Mouse (Mus musculus) kidney, adult 2 months (tissue): ENCODE data around the gene Tmem9b. TPM values are rescaled to one million over a fixed set of nuclear protein-coding genes. Genes with fewer than 3 reads are reported as not detected.

Source experiments
- DNase-seq: peaks from one replicate; pipeline ENCODE4 v3.0.0; 2021
- H3K27ac ChIP-seq: fragments of 200-500 bp; 2 replicates; pipeline ENCODE4 v1.5.1; 2012; ENCODE audit warnings: low read depth, low read length, control low read depth, inconsistent platforms; ENCODE audit not compliant: insufficient read depth
- H3K27me3 ChIP-seq: fragments of 200-500 bp; replicated peaks from 2 replicates; pipeline ENCODE4 v1.6.1; 2012; ENCODE audit warnings: mild to moderate bottlenecking, moderate library complexity, low read length, inconsistent platforms; ENCODE audit not compliant: control insufficient read depth, insufficient read depth
- H3K36me3 ChIP-seq: fragments of 200-500 bp; 2 replicates; pipeline ENCODE4 v1.6.1; 2012; ENCODE audit warnings: mild to moderate bottlenecking, moderate library complexity, low read length, inconsistent platforms; ENCODE audit not compliant: control insufficient read depth, insufficient read depth
- H3K4me1 ChIP-seq: fragments of 200-500 bp; 2 replicates; pipeline ENCODE4 v1.6.1; 2011; ENCODE audit warnings: low read length; ENCODE audit not compliant: control insufficient read depth, insufficient read depth
- H3K4me3 ChIP-seq: fragments of 200-500 bp; 2 replicates; pipeline ENCODE4 v1.5.1; 2011; ENCODE audit warnings: mild to moderate bottlenecking, low read depth, low read length, control low read depth; ENCODE audit not compliant: insufficient read depth
- CTCF ChIP-seq: fragments of 200-500 bp; conservative IDR thresholded peaks from 2 replicates; pipeline ENCODE4 v1.5.1; 2011; ENCODE audit warnings: low read depth, mild to moderate bottlenecking, control low read depth, low read length, moderate library complexity, mixed read lengths; ENCODE audit not compliant: insufficient read depth, insufficient read length
- POLR2A ChIP-seq: fragments of 200-500 bp; IDR thresholded peaks from one replicate; pipeline ENCODE4 v1.6.1; 2011; ENCODE audit warnings: low read depth, low read length, control low read depth
- WGBS: fragments of 180-500 bp; shearing (Covaris S2); methylation state at CpG from one replicate; pipeline ENCODE4 v1.1.7; 2018; 5-methylcytosine and 5-hydroxymethylcytosine counted together
- polyA plus RNA-seq: library from polyadenylated mRNA; depleted of rRNA; stranded (reverse); fragments of >200 nt; gene quantifications from 2 replicates; pipeline ENCODE4 v1.2.3, GENCODE M21; 2012

The Tmem9b gene
- polyA plus RNA-seq, 1 experiment, result 74.5 TPM

DNA sequence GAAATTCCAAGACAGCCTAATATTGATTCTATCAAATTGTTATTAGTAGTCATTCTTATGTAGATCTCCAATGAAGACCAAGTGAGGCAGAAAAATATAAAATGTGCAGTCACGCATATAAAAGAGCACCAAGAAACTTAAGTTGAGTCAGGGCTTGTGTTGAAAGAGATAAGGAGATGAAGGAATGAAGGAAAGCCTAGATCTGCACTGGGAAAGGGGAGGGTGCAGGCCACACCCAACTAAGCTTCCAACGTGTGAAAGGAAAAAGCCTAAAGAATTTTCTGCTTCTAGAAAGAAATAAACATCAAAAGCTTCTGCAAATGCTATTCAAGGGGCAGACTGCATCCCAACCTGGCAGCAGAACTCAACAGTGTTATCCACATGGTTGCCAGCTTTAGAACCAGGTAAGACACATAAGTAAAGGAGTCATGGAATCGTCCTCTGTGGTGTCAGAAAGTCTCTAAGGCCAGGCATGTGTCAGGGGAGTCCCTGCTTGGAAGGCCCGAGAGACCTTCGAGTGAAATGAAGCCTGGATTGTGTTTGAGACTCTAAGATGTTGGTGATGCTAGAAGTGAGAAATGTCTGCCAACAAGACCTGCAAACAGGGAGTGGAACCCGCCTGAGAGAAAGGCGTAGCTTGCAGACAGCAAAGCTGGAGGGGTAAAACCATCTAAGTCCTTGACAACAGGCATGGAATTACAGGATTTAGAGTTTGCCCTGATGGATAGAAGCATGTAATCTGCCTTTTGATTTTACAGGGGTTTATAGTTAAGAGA is 15.1 kb upstream of the Tmem9b start:
- no peaks in the 10 kb centered on the region for H3K4me1 ChIP-seq
- no peaks in the 10 kb centered on the region for H3K36me3 ChIP-seq
- no peaks in the 10 kb centered on the region for H3K27me3 ChIP-seq
- no peak for DNase-seq
- no peak overlapping the region for H3K4me3 ChIP-seq
- no peak overlapping the region for H3K27ac ChIP-seq
- TF ChIP-seq CTCF (no peak), POLR2A (no peak)
- 88% methylated on average over 7 of the region's 7 CpGs for WGBS

DNA sequence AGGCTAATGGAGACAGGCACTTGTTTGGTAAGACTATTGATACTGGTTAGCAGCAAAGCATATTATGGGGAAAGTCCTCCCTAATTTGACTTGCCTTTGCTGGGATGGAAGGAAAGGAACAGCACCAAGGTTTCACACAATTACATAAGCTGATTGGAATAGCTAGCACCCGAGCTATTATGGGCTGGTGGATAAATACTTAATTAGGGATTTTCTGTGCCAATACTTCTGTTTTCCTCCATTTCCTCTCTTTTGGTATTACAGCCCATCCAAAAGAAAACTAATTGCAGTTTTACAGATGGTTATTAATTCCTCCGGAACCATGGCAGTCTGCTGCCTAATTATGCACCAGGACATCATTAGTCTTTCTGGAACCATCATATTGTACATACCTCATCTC is 11.3 kb upstream of the Tmem9b start:
- DNase-seq, result no peak
- H3K27me3 ChIP-seq, result no peaks in the 10 kb centered on the region
- no peak overlapping the region for H3K27ac ChIP-seq
- peaks cover 3% of the 10 kb centered on the region; the same call in 1 of the 2 replicates for H3K4me1 ChIP-seq
- 90% methylated on average over 2 of the region's 2 CpGs for WGBS
- TF ChIP-seq CTCF (no peak), POLR2A (no peak)
- H3K36me3 ChIP-seq, result no peaks in the 10 kb centered on the region
- no peak overlapping the region for H3K4me3 ChIP-seq

DNA sequence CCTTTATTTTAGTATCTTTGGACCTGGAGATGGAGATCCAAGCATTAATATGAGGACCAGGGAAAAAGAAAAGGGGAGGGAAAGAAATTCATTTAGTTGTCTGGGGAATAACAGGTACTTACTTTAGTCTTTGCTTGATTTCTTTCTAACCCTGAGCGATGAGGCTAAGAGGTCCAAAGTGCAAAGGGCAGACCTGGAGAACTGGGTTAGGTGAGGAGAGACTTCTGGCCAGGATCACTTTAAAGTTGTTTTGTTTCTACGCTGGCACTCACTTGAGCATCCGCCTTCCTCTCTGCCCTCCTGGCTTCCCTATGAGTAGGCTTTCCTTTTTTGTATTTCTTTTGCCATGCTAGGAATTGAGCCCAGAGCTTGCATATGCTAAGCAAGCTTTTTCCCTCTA is 3.6 kb upstream of the Tmem9b start:
- Histone ChIP-seq H3K36me3 (no peaks in the 10 kb centered on the region), H3K4me1 (peaks cover 12% of the 10 kb centered on the region), H3K4me3 (no peak overlapping the region), H3K27me3 (no peaks in the 10 kb centered on the region), H3K27ac (no peak overlapping the region)
- DNase-seq, result peak; percentile 90
- WGBS, result 66% methylated on average over 3 of the region's 3 CpGs
- no peak for TF ChIP-seq CTCF
- TF ChIP-seq POLR2A, result no peak

DNA sequence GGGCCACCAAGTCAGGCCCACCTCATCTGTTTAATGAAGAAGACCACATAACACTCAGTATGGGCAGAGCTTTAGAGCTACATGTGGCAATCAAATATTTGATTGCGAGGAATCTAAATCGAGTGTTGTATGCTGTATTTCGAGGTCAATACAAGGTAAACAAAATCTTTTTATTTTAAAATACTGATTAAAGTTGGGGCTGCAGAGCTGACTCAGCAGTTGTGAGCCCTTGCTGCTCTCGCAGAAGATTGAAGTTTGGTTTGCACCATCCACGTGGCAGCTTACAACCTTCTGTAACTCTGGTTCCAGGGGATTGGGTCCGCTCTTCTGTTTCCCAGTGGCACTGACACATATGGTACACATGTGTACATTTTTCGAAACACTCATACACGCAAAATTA is 1.4 kb upstream of the Tmem9b start:
- Histone ChIP-seq H3K36me3 (no peaks in the 10 kb centered on the region), H3K27ac (no peak overlapping the region), H3K4me3 (no peak overlapping the region), H3K27me3 (no peaks in the 10 kb centered on the region), H3K4me1 (peaks cover 12% of the 10 kb centered on the region)
- DNase-seq, result no peak
- TF ChIP-seq CTCF (no peak), POLR2A (no peak)
- 93% methylated on average over 8 of the region's 8 CpGs for WGBS

DNA sequence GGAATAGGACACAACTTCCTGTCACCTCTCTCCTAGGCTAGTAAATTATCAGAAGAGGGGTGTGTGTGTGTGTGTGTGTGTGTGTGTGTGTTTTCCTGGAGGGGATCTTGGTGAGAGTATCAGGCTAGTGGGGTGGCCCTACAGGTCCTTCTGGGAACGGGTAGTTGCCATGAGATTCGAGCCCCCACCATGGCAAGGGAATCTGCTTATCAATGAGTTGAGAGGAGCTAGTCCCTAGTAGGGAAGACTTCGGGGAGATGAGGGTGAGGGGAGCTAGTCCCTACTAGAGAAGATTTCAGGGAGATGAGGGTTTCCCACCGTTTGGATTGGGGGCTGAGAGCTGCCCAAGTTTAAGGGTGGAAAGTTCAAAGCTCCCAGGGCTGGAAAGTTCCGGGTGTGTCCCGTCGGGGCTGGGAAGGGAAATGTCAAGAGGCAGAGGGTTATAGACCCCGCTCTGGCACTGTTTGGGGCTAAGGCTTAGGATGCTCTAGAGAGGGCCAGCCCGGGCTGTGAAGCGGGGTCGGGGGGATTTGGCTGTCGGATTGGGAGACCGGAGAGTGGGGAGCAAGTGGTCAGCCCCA is 1.2 kb downstream of the Tmem9b start:
- H3K27me3 ChIP-seq, result no peaks in the 10 kb centered on the region
- peaks cover 12% of the 10 kb centered on the region for H3K4me1 ChIP-seq
- no peaks in the 10 kb centered on the region for H3K36me3 ChIP-seq
- H3K27ac ChIP-seq, result peak overlapping the region; percentile 83
- DNase-seq, result peak; percentile 43
- WGBS, result 3% methylated on average over 13 of the region's 13 CpGs
- peak overlapping the region; percentile 72 for H3K4me3 ChIP-seq
- TF ChIP-seq CTCF, result no peak

DNA sequence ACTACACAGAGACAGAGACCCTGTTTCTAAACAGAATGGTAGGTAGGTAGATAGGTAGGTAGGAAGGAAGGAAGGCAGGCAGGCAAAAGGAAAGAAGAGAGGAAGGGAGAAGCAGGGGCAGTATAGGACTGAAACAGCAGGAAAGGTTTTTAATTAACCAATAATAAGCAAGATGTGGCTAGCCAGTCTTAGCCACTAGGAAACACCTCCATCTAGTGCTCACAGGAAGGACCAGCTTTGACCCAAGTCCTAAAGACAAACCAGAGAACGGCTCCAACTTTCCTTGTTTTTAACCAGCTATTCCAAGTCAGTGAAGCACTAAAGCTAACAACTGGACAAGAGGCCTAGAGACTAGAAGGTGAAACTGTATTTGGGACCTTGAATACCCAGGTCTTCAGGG is 4.9 kb downstream of the Tmem9b start:
- 18% methylated on average over 1 of the region's 1 CpGs for WGBS
- H3K36me3 ChIP-seq, result peaks cover 4% of the 10 kb centered on the region
- H3K27ac ChIP-seq, result no peak overlapping the region
- DNase-seq, result peak; percentile 46
- H3K27me3 ChIP-seq, result no peaks in the 10 kb centered on the region
- H3K4me3 ChIP-seq, result no peak overlapping the region
- TF ChIP-seq CTCF (peak; percentile 35; the same call in 1 of the 2 replicates), POLR2A (no peak)
- H3K4me1 ChIP-seq, result peaks cover 5% of the 10 kb centered on the region

DNA sequence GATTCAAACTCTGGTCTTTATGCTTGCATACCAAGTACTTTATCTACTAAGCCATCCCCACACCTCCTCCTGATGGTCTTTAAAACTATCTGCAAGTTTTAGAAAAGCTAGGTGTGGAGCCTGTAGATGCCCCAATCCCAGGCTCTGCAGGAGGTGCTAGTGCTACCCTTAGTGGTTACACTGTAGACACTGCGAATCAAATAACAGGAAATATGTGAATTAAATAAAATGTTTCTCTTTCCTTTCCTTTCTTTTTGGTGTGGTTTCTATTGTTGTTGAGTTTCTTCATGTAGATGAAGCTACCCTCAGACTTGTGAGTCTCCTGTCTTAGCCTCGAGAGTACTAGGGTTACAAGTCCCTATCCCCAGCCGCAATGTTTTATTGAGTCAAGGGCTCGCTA is 11.0 kb downstream of the Tmem9b start:
- Histone ChIP-seq H3K36me3 (peaks cover 9% of the 10 kb centered on the region), H3K4me1 (no peaks in the 10 kb centered on the region), H3K4me3 (no peak overlapping the region), H3K27me3 (no peaks in the 10 kb centered on the region), H3K27ac (no peak overlapping the region)
- no peak for DNase-seq
- 79% methylated on average over 4 of the region's 4 CpGs for WGBS
- no peak for TF ChIP-seq POLR2A
- TF ChIP-seq CTCF, result no peak
